Mouse (Mus musculus): ENCODE data around the gene Gm45233. TPM values are rescaled to one million over a fixed set of nuclear protein-coding genes. Genes with fewer than 3 reads are reported as not detected.

Gene Gm45233
- polyA plus RNA-seq, 1 experiment from 2014 or later = 0.50 TPM

DNA sequence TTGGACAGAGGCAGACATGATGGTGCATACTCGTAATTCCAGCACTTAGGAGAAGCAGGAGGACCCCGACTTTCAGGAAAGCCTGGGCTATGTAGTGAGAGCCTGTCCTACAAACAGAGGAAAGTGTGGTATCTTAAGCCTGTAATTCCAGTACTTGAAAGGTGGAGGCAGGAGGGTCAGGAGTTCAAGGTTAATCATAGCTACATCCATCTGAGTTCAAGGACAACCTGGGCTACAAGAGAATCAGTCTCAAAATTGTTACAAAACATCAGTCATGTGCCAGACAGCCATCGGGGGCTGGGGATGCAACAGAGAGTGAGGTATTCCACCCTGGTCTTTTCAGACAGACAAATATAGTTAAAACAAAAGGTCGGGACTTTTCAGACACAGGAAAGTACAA is 11.0 kb upstream of the Gm45233 start:
- Histone ChIP-seq H3K36me3 (no peaks in the 10 kb centered on the region), H3K9me3 (replicated peaks) (no peaks in the 10 kb centered on the region), H3K4me2 (replicated peaks) (no peak overlapping the region), H3K4me3 (no peak overlapping the region), H3K4me1 (no peaks in the 10 kb centered on the region), H3K9ac (no peak overlapping the region), H3K27ac (no peak overlapping the region), H3K27me3 (no peaks in the 10 kb centered on the region)
- WGBS = 79% methylated on average over 4 of the region's 4 CpGs
- no peak for ATAC-seq (ENCODE audit: low FRiP score)

DNA sequence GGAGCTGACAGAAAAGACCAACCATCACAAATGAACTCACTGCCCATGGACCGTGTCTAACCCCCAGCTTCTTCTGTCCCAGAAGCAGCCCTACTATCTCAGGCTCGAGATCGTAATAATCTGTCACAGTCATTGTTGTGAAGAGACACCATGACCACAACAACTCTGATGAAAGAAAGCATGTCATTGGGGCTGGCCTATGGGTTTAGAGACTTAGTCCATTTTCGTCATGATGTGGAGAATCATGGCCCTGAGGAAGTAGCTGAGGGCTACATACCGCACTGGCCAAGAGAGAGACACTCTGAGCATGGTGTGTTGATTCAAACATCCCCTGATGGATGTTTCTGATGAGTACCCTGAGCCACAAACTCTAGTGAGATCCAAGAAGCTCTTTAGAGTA is 9.3 kb upstream of the Gm45233 start:
- Histone ChIP-seq H3K9me3 (replicated peaks) (no peaks in the 10 kb centered on the region), H3K9ac (no peak overlapping the region), H3K36me3 (no peaks in the 10 kb centered on the region), H3K27ac (no peak overlapping the region), H3K4me2 (replicated peaks) (no peak overlapping the region), H3K4me1 (no peaks in the 10 kb centered on the region), H3K27me3 (no peaks in the 10 kb centered on the region), H3K4me3 (no peak overlapping the region)
- 86% methylated on average over 5 of the region's 5 CpGs for WGBS
- no peak for ATAC-seq (ENCODE audit: low FRiP score)

DNA sequence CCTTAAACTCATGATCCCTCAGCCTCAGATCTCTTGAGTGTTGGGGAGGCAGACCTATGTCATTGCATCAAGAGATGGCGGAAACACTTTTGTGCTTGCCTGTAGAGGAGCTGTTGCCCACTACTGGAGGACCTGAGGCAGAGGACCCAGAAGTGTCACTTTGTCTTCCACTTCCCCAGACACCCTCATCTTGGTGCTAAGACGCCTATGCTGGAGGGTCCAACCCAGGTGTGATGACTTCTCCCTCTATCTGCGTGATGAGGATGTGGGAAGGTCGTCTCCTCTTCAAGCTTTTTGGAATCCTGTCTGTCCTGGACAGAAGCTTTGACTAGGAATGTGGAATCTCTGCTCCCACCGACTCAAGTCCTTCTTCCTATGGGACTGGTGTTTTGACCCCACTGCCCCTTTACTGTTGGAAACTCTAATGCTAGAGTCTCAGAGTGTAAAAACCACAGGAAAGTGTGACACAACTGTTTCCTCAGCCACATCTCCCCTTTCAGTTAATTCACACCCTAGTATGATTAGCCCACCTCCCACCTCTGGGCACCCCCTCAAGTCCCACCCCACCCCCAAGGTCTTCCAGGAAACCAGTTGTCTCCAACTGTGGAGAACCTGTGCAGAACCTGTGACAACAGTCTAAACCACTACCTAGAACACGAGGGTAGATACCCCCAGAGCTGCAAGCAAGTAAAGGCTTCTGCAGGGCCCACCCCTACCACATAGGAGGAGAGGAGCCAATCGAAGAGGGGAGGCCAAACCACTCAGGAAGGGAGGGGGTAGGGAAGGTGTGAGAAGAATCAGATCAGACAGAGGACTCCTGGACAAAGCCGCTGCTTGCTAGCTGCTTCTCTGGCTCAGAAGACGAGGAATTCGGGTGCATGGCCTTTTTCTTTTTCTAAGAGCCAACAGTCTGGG is 7.3 kb upstream of the Gm45233 start, which contains the start of gene Nkg7:
Gene Nkg7, plus strand, starts transcription at position 733 of the 915 bp plus-strand sequence.
- WGBS = 83% methylated on average over 10 of the region's 10 CpGs
- no peak within 1 kb of the TSS for H3K9ac ChIP-seq
- no peaks in the 10 kb centered on the region for H3K27me3 ChIP-seq
- H3K4me1 ChIP-seq = no peaks in the 10 kb centered on the region
- no peak within 1 kb of the TSS for H3K27ac ChIP-seq
- no peak within 1 kb of the TSS for H3K4me2 ChIP-seq (replicated peaks)
- H3K4me3 ChIP-seq = no peak within 1 kb of the TSS
- no peaks in the 10 kb centered on the region for H3K36me3 ChIP-seq
- H3K9me3 ChIP-seq (replicated peaks) = no peaks in the 10 kb centered on the region
- ATAC-seq (ENCODE audit: low FRiP score) = no peak

- H3K4me3 ChIP-seq = no peak overlapping the region
- H3K36me3 ChIP-seq = no peaks in the 10 kb centered on the region
- no peak overlapping the region for H3K4me2 ChIP-seq (replicated peaks)
- no peak for ATAC-seq (ENCODE audit: low FRiP score)
- H3K9ac ChIP-seq = no peak overlapping the region
- WGBS = 87% methylated on average over 4 of the region's 4 CpGs
- H3K27me3 ChIP-seq = no peaks in the 10 kb centered on the region
- peaks cover 8% of the 10 kb centered on the region for H3K4me1 ChIP-seq
- H3K9me3 ChIP-seq (replicated peaks) = no peaks in the 10 kb centered on the region
- no peak overlapping the region for H3K27ac ChIP-seq
Measured at GRCm38 (mm10) chr7:43438611-43439010, 5.3 kb upstream of the Gm45233 start.

DNA sequence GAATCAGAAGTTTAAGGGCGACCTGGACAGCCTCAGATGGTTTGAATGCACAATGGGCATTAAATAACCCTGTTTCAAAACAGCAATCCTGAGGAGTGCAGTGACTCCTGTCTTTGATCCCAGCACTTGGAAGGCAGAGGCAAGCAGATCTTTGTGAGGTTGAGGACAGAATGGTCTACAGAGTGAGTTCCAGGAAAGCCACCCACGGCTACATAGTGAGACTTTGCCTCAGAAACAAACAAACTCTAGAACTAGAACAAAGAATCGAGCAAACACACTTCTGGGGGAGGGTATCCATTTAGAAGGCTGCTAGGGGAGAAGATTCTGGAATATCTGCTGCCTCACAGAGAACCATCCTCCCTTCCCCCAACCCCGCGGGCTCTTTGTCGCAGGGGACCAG is 3.4 kb upstream of the Gm45233 start, which contains the start of gene Cldnd2:
Gene Cldnd2, plus strand, starts transcription at position 301 of the 400 bp plus-strand sequence.
- H3K27me3 ChIP-seq = no peaks in the 10 kb centered on the region
- H3K9ac ChIP-seq = no peak within 1 kb of the TSS
- H3K9me3 ChIP-seq (replicated peaks) = no peaks in the 10 kb centered on the region
- peaks cover 18% of the 10 kb centered on the region for H3K4me1 ChIP-seq
- no peak within 1 kb of the TSS for H3K4me3 ChIP-seq
- ATAC-seq (ENCODE audit: low FRiP score) = no peak
- no peak within 1 kb of the TSS for H3K4me2 ChIP-seq (replicated peaks)
- no peak within 1 kb of the TSS for H3K27ac ChIP-seq
- no peaks in the 10 kb centered on the region for H3K36me3 ChIP-seq
- 84% methylated on average over 6 of the region's 6 CpGs for WGBS

- 86% methylated on average over 3 of the region's 3 CpGs for WGBS
- Histone ChIP-seq H3K9me3 (replicated peaks) (no peaks in the 10 kb centered on the region), H3K27ac (no peak overlapping the region), H3K36me3 (no peaks in the 10 kb centered on the region), H3K9ac (no peak overlapping the region), H3K4me1 (peaks cover 18% of the 10 kb centered on the region), H3K27me3 (no peaks in the 10 kb centered on the region), H3K4me3 (no peak overlapping the region), H3K4me2 (replicated peaks) (no peak overlapping the region)
- no peak for ATAC-seq (ENCODE audit: low FRiP score)
Measured at GRCm38 (mm10) chr7:43441071-43441470, 2.9 kb upstream of the Gm45233 start.

- Histone ChIP-seq H3K9me3 (replicated peaks) (no peaks in the 10 kb centered on the region), H3K4me1 (peaks cover 18% of the 10 kb centered on the region), H3K36me3 (no peaks in the 10 kb centered on the region), H3K27ac (peak overlapping the region; percentile 89), H3K27me3 (no peaks in the 10 kb centered on the region), H3K4me2 (replicated peaks) (peak overlapping the region; percentile 84), H3K9ac (peak overlapping the region; percentile 67), H3K4me3 (peak overlapping the region; percentile 51)
- WGBS = 10% methylated on average over 9 of the region's 9 CpGs
- ATAC-seq (ENCODE audit: low FRiP score) = 0 out of 2 replicates have a peak, but pooled peaks have one; percentile 11
Measured at GRCm38 (mm10) chr7:43442684-43443083, 1.2 kb upstream of the Gm45233 start.

- Histone ChIP-seq H3K36me3 (no peaks in the 10 kb centered on the region), H3K9ac (peak overlapping the region; percentile 67), H3K9me3 (replicated peaks) (no peaks in the 10 kb centered on the region), H3K4me1 (peaks cover 18% of the 10 kb centered on the region), H3K27me3 (no peaks in the 10 kb centered on the region), H3K27ac (peak overlapping the region; percentile 89), H3K4me3 (peak overlapping the region; percentile 51), H3K4me2 (replicated peaks) (peak overlapping the region; percentile 84)
- WGBS = under 1% methylated on average over 36 of the region's 36 CpGs
- ATAC-seq (ENCODE audit: low FRiP score) = peak; percentile 83
Measured at GRCm38 (mm10) chr7:43443126-43443916, 607 bp upstream of the Gm45233 start.

- ATAC-seq (ENCODE audit: low FRiP score) = no peak
- no peak overlapping the region for H3K4me2 ChIP-seq (replicated peaks)
- no peaks in the 10 kb centered on the region for H3K9me3 ChIP-seq (replicated peaks)
- no peak overlapping the region for H3K4me3 ChIP-seq
- 91% methylated on average over 4 of the region's 4 CpGs for WGBS
- H3K9ac ChIP-seq = no peak overlapping the region
- no peak overlapping the region for H3K27ac ChIP-seq
- peaks cover 13% of the 10 kb centered on the region for H3K4me1 ChIP-seq
- peaks cover under 1% of the 10 kb centered on the region; the same call in 1 of the 2 replicates for H3K36me3 ChIP-seq
- H3K27me3 ChIP-seq = no peaks in the 10 kb centered on the region
Measured at GRCm38 (mm10) chr7:43447801-43448200, 3.9 kb downstream of the Gm45233 start.

DNA sequence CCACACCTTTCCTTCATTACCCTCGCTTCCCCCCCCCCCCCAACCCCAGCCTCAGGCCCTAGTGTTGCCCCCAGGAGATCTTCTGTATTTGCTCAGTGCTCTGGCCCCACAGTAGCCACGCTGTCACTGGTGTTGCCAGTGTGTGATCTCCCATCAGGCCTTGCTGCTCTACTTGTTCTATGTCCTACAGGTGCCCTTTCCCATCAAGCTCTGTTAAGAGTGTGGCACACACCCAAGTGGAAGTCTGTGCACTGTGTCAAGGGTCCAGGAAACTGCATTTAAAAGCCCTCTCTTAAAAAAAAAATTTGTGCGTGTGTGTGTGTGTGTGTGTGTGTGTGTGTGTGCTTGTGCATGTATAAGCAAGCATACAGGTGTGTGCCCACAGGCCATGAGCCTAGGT is 4.3 kb downstream of the Gm45233 start:
- H3K4me2 ChIP-seq (replicated peaks) = no peak overlapping the region
- 100% methylated on average over 2 of the region's 3 CpGs for WGBS
- peaks cover 5% of the 10 kb centered on the region; the same call in 1 of the 2 replicates for H3K36me3 ChIP-seq

GRCm38 (mm10) chr7:43449811-43450210 is 5.9 kb downstream of the Gm45233 start:
- H3K4me1 ChIP-seq = peaks cover 4% of the 10 kb centered on the region; the same call in 1 of the 2 replicates
- H3K9me3 ChIP-seq (replicated peaks) = no peaks in the 10 kb centered on the region
- no peaks in the 10 kb centered on the region for H3K27me3 ChIP-seq
- no peak overlapping the region for H3K27ac ChIP-seq
- H3K9ac ChIP-seq = no peak overlapping the region
- no peak overlapping the region for H3K4me2 ChIP-seq (replicated peaks)
- WGBS = 94% methylated on average over 2 of the region's 2 CpGs
- no peak for ATAC-seq (ENCODE audit: low FRiP score)
- no peak overlapping the region for H3K4me3 ChIP-seq
- H3K36me3 ChIP-seq = peaks cover 21% of the 10 kb centered on the region

More for the DNA sequence above, 4.3 kb downstream of the Gm45233 start:
- Histone ChIP-seq H3K4me1 (peaks cover 10% of the 10 kb centered on the region), H3K27me3 (no peaks in the 10 kb centered on the region), H3K9ac (no peak overlapping the region), H3K4me3 (no peak overlapping the region), H3K27ac (no peak overlapping the region), H3K9me3 (replicated peaks) (no peaks in the 10 kb centered on the region)
- no peak for ATAC-seq (ENCODE audit: low FRiP score)

DNA sequence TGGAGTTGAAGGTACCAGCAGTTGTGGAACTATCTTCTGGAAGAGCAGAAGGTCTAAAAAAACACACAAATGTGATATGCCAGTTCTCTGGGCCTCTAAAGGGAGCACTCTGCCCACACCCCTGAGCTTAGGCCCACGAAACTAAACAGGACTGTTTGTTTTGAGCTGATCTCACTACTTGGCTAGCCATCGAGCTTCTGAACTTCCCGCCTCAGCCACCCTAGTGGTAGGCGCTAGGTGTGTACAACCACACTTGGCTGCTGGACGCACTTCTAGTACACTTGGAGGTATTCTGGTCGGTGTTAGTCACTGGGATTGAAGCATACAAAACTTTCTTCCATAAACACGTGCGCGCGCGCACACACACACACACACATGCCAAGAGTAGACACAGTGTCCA is 7.8 kb downstream of the Gm45233 start:
- no peak overlapping the region for H3K4me2 ChIP-seq (replicated peaks)

More for the DNA sequence above, 7.8 kb downstream of the Gm45233 start:
- Histone ChIP-seq H3K27ac (no peak overlapping the region), H3K4me3 (no peak overlapping the region), H3K27me3 (no peaks in the 10 kb centered on the region), H3K36me3 (peaks cover 39% of the 10 kb centered on the region), H3K9me3 (replicated peaks) (no peaks in the 10 kb centered on the region), H3K9ac (no peak overlapping the region), H3K4me1 (no peaks in the 10 kb centered on the region)
- WGBS = 97% methylated on average over 11 of the region's 11 CpGs
- ATAC-seq (ENCODE audit: low FRiP score) = no peak
